Mouse (Mus musculus) hematopoietic stem cell, adult 5-6 weeks (primary cell): ENCODE results near the gene Dnajc4. TPM values are rescaled to one million over a fixed set of nuclear protein-coding genes. Genes with fewer than 3 reads are reported as not detected.

Source experiments
- ATAC-seq, 2 experiments: fragments of 125-278 bp in 1 of 2; replicated peaks in 1 of 2; 2 replicates each; pipeline ENCODE4 v1.8.0; 2016 to 2017; ENCODE audit warnings: inconsistent platforms in 2 of 2, mild to moderate bottlenecking in 2 of 2, moderate number of reproducible peaks in 2 of 2, low read depth in 1 of 2, moderate TSS enrichment in 1 of 2; ENCODE audit not compliant: low FRiP score in 2 of 2, poor library complexity in 2 of 2, severe bottlenecking in 2 of 2, insufficient read depth in 1 of 2, low TSS enrichment in 1 of 2
- total RNA-seq: library from RNA; stranded (forward); fragments of 172-1452, 232-1000 nt; gene quantifications from 2 replicates; pipeline ENCODE4 v1.2.3, GENCODE M21; 2017

Gene Dnajc4
- total RNA-seq: 7.7 and 20.5 TPM in 2 replicates

GRCm38 (mm10) chr19:6992011-6992858 is at the start of gene Dnajc4:
Gene Dnajc4, minus strand, starts transcription at chr19:6992572.
- ATAC-seq: peak; percentile 96 to 97

GRCm38 (mm10) chr19:7041171-7041570 is 48.8 kb upstream of the Dnajc4 start:
- no peak for ATAC-seq

GRCm38 (mm10) chr19:7040637-7041130 is 48.3 kb upstream of the Dnajc4 start:
- ATAC-seq: peak in 1 of 2 experiments; percentile 1; a peak in 1 of 4 replicates

- peak; percentile 98 for ATAC-seq
Measured at GRCm38 (mm10) chr19:7039841-7040636, 47.7 kb upstream of the Dnajc4 start, which contains the start of gene Stip1. Gene Stip1, minus strand, starts transcription at chr19:7039967.

- ATAC-seq: no peak
Measured at GRCm38 (mm10) chr19:7039088-7039720, 46.8 kb upstream of the Dnajc4 start.

GRCm38 (mm10) chr19:7034006-7034405 is 41.6 kb upstream of the Dnajc4 start:
- no peak for ATAC-seq

GRCm38 (mm10) chr19:7029531-7029930 is 37.2 kb upstream of the Dnajc4 start:
- no peak for ATAC-seq

GRCm38 (mm10) chr19:7020224-7020641 is 27.9 kb upstream of the Dnajc4 start:
- peak; percentile 44 to 50 for ATAC-seq

- ATAC-seq: peak; percentile 80 to 83
Measured at GRCm38 (mm10) chr19:7019191-7019590, 26.8 kb upstream of the Dnajc4 start, which contains the start of gene Fermt3. Gene Fermt3, minus strand, starts transcription at chr19:7019469.

GRCm38 (mm10) chr19:7018546-7018945 is 26.2 kb upstream of the Dnajc4 start:
- peak in 1 of 2 experiments; percentile 18; a peak in 2 of 4 replicates for ATAC-seq

- ATAC-seq: peak; percentile 44 to 50
Measured at GRCm38 (mm10) chr19:7017541-7018457, 25.4 kb upstream of the Dnajc4 start.

GRCm38 (mm10) chr19:7014481-7015135 is 22.2 kb upstream of the Dnajc4 start:
- ATAC-seq: no peak

- ATAC-seq: no peak
Measured at GRCm38 (mm10) chr19:7013984-7014383, 21.6 kb upstream of the Dnajc4 start.

- ATAC-seq: no peak
Measured at GRCm38 (mm10) chr19:7012426-7012825, 20.1 kb upstream of the Dnajc4 start.

GRCm38 (mm10) chr19:7006892-7007593 is 14.7 kb upstream of the Dnajc4 start:
- ATAC-seq: no peak
